Comparison of ENCODE assay signal across 22 mouse cellular contexts in genomic region chr9:33035401-33035800, GRCm38 (mm10).
"Had no signal": no experiment of that assay in that cellular context is flagged by ENCODE, and none has a peak within 500 bp of the region (broad histone marks: within the 10 kb centered on the region; RNA-seq: fewer than 3 reads in every experiment).

No protein-coding gene starts in this region.

- ATAC-seq: hindbrain, embryonic 16.5 days; intestine, embryonic 15.5 days; intestine, postnatal 0 days; liver, embryonic 12.5 days had no signal

- H3K27ac ChIP-seq: heart, embryonic 10.5 days; hindbrain, embryonic 10.5 days; hindbrain, embryonic 12.5 days; hindbrain, embryonic 14.5 days; intestine, embryonic 15.5 days; layer of hippocampus, adult 2 months; limb, embryonic 12.5 days; limb, embryonic 15.5 days; liver, embryonic 12.5 days; liver, embryonic 14.5 days had no signal

- DNase-seq: gastrocnemius, postnatal 14 days; gastrocnemius, postnatal 36 days; heart, postnatal 10 days; heart, postnatal 4 days; kidney, adult 18-20 months; kidney, adult 8-10 months; kidney, postnatal 14 days; kidney, postnatal 36 days; left cerebral cortex, postnatal 4 days had no signal

- H3K9me3 ChIP-seq: heart, embryonic 10.5 days; heart, embryonic 12.5 days; hindbrain, embryonic 10.5 days; hindbrain, embryonic 12.5 days; intestine, embryonic 15.5 days; limb, embryonic 12.5 days; limb, embryonic 15.5 days; liver, embryonic 12.5 days had no signal

- H3K36me3 ChIP-seq: heart, embryonic 10.5 days; heart, embryonic 12.5 days; hindbrain, embryonic 10.5 days; hindbrain, embryonic 12.5 days; intestine, embryonic 15.5 days; limb, embryonic 12.5 days; limb, embryonic 15.5 days; liver, embryonic 12.5 days had no signal

- H3K4me3 ChIP-seq: heart, embryonic 10.5 days; heart, embryonic 12.5 days; hindbrain, embryonic 10.5 days; hindbrain, embryonic 12.5 days; intestine, embryonic 15.5 days; layer of hippocampus, adult 2 months; limb, embryonic 12.5 days; limb, embryonic 15.5 days; liver, embryonic 12.5 days had no signal

- H3K4me2 ChIP-seq: heart, embryonic 12.5 days; hindbrain, embryonic 12.5 days; hindbrain, embryonic 14.5 days; intestine, embryonic 15.5 days; limb, embryonic 12.5 days; limb, embryonic 15.5 days; liver, embryonic 12.5 days had no signal

- H3K4me1 ChIP-seq: heart, embryonic 10.5 days; heart, embryonic 12.5 days; hindbrain, embryonic 10.5 days; hindbrain, embryonic 12.5 days; intestine, embryonic 15.5 days; limb, embryonic 12.5 days; limb, embryonic 15.5 days; liver, embryonic 12.5 days had no signal

- H3K27me3 ChIP-seq: heart, embryonic 12.5 days; hindbrain, embryonic 12.5 days; intestine, embryonic 15.5 days; limb, embryonic 12.5 days; limb, embryonic 15.5 days; liver, embryonic 12.5 days had no signal

- H3K9ac ChIP-seq: heart, embryonic 12.5 days; hindbrain, embryonic 12.5 days; hindbrain, embryonic 14.5 days; intestine, embryonic 15.5 days; limb, embryonic 12.5 days; limb, embryonic 15.5 days; liver, embryonic 12.5 days; liver, embryonic 14.5 days had no signal
